Mouse (Mus musculus) left cerebral cortex, postnatal 10 days (tissue): ENCODE results near the gene Selenov. TPM values are rescaled to one million over a fixed set of nuclear protein-coding genes. Genes with fewer than 3 reads are reported as not detected.

Experiments used
- DNase-seq, 2 experiments: peaks; one replicate each; pipeline ENCODE4 v3.0.0; 2021 to 2022; ENCODE audit warnings: low spot score in 2 of 2, mixed read lengths in 1 of 2; ENCODE audit errors: extremely low spot score in 1 of 2
- intact Hi-C: fragments of 180-260 bp; cut with DNase I; formaldehyde crosslinking; loops from one replicate; pipeline ENCODE4 v1.15.1; 2025
- total RNA-seq, 2 experiments: library from RNA; stranded (reverse); gene quantifications; 2 replicates each; pipeline ENCODE4 v1.2.3; 2021

The Selenov gene
- 1 to 10 TPM; 2.9 to 4.5 TPM for total RNA-seq

DNA sequence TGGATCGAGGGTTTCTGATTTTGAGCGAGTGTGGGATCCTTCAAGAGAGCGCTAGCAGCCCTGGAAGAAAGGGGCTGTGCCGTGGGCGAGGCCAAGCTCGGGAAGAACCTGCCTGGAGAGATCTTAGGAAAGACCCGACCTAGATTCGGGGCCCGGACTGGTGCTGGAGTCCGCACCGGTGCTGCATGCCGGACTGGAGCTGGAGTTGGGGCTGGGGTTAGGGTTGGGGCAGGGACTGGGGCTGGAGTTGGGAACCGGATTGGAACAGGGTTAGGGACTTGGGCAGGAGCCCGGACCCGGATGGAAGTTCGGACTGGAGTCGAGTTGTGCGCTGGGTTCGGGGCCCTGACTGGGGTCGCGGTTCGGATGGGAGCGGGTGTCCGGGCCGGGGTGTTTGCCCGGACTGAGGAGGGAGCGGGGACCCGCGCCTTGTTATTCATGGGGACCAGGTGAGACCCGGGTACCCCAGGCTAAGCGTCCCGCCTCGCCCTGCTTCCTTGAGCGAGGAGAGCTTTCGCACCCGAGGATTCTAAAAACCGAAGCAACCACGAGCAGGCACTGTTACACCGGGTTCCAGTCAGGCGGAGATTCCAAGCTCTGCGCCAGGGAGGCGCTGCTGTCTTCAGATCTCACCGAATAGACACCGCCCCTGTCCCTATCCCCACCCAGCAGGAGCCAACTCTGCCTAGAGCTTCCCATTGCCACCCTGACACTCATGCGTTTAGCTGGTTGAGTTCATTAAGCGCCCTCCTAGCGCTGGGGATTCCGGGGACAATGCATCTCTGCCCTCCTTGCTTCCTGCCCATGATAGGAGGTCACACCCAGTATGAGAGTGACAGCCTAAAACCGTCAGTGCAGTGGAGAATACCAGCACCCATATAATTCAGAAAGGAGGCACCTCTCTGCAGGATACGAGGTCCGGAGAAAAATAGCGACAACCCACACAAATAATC, at the start of gene Selenov:
Gene Selenov, minus strand, starts transcription at position 549 of the 953 bp plus-strand sequence.
- intact Hi-C loops = no loop called here
- DNase-seq = peak in 1 of 2 experiments; percentile 63

DNA sequence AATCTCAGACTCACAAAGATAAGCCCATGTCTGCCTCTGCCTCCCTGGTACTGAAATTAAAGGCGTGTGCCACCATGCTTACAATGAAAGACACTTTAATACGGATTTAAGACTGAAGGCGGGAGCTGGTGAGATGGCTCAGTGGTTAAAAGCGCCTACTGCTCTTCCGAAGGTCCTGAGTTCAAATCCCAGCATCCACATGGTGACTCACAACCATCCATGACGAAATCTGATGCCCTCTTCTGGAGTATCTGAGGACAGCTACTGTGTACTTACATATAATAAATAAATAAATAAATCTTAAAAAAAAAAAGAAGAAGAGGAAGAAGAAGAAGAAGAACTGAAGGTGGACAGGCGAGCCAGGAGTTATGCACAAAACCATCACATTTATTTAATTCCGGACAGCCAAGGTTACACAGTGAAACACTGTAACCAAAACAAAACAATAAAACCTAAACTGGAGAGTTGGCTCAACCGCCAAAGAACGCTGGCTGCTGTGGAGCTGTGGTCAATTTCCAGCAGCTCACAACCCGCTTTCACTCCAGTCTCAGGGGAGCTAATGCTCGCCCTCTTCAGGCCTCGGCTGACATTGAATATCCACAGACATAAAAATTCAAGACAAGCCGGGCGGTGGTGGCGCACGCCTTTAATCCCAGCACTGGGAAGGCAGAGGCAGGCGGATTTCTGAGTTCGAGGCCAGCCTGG, 48.4 kb upstream of the Selenov start:
- DNase-seq = peak; percentile 27 to 70

DNA sequence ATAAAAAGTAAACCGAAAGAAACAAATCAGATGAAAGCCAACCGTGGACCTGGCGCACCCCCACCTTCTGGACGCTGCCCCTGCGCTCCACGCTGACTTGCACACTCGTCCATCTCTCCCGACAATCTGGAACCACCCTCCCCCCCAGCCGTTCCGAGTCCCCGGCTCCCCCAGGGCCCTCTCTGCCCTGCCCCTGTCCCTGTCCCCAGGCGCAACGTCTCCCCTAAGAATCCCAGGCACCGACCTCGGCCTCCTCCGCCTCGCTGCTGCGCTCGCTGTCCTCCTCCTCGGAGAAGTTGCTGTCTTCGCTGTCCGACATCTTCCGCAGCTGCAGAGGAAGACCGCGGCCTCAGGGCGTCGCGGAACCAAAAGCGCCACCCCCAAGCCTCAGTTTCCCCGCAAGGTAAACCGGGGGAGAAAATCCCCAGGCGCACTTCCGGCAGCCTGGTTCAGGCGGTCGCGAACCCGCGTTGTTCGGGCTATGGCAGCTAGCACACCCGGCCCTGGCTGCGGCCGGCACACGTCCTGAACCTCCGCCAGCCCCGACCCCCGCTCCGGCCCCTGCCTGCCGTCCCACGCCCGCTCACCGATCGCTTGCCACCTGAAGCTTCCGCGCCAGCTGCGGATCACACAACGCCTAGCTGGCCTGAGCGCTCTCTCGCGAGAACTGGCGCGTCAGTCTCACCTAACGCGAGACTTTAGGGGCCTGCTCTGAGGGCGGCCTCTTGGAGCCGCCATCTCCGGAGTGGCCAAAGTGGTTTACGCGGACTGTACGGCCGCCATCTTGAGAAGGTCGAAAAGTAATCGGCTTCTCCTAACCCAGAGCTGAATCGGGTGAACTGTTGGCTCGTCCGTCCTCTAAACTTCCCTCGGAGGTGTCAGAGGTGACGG, 47.4 kb upstream of the Selenov start, which contains the start of gene Supt5:
Gene Supt5, minus strand, starts transcription at position 639 of the 891 bp plus-strand sequence.
- intact Hi-C loops = no loop called here
- DNase-seq = peak; percentile 97 to 98

More for the DNA sequence above, 48.4 kb upstream of the Selenov start:
- intact Hi-C loops = no loop called here

DNA sequence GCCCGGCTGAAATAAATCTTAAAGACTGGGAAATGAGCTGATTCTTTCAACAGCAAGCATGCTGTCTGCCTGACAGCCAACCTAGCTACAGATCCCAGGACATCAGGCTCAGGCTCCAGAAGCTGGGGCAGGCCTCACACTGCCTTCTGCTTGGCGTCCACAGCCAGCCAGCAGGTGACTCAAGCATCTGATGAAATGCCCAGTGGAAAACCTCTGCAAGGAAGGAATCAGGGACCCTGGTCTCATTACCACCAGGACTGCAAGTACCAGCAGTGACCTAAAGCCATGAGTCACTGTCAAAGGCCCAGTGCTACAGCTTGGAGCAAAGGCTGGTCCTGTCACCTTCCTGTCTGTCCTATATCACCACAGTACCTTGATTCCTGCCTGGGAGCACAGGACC, 44.5 kb upstream of the Selenov start:
- intact Hi-C loops = no loop called here
- DNase-seq = no peak

DNA sequence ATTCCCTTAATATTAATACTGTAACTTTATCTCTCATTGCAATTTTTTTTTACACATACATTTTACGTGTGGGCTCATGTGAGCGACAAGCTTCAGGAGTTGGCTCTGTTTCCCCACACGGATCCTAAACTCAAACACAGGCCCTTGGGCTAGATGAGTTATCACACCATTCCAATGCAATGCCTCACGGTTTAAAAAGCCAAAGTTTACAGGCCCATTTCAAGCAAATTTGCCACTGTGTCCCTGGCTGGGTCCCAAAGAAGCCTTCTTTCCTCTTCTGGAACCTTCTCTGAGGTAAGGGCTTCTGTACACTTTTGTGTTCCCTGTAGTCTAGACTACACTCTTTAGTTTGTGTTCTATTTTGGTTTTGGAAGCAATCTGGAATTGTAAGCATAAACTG, 43.5 kb upstream of the Selenov start:
- intact Hi-C loops = no loop called here
- DNase-seq = no peak

DNA sequence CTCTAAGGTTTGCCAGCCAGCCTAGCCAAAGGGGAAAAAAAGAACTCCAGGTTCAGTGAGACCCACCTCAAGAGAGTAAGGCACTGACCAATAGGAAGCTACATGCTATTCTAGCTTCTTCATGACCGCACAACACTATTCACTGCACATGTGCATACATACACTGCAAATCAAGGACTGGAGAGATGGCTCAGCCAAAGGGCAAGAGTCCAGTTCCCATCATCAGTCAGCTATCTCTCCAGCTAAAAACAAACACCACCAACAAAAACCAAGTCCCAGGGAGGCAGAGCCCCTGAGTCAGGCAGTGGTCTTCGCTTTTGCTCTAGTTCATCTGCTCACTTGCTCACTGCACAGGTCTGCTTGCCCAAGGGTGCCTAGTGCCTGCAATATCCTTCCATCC, 37.3 kb upstream of the Selenov start:
- DNase-seq = peak in 1 of 2 experiments; percentile 6
- intact Hi-C loops = no loop called here

DNA sequence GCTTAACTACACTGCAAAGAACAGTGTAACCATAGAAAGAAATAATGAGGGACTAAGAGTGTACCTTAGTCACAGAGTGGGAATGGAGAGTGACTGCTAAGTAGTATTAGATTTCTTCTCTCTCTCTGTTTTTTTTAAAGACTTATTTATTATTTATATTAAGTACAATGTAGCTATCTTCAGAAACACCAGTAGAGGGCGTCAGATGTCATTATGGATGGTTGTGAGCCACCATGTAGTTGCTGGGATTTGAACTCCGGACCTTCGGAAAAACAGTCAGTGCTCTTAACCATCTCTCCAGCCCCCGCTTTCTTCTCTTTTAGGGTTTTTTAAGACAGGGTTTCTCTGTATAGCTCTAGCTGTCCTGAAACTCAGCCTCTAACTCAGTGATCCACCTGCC, 35.5 kb upstream of the Selenov start:
- intact Hi-C loops = no loop called here
- DNase-seq = peak in 1 of 2 experiments; percentile 5

DNA sequence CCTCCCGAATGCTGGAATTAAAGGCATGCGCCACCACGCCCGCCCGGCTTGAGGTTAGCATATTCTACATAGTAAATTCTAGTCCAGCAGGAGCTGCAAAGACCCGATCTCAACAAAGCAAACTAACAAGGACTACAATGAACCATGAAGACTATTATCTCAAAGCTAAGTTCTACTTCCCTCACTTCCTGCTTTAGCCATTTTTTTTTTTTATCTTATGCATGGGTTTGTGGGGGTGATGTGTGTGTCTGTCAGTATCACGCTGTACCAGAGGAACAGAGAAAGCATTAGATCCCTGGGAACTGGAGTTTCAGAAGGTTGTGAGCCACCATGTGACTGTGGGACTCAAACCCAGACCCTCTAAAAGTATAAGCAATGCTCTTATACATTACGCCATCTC, 34.3 kb upstream of the Selenov start:
- intact Hi-C loops = no loop called here
- DNase-seq = no peak

DNA sequence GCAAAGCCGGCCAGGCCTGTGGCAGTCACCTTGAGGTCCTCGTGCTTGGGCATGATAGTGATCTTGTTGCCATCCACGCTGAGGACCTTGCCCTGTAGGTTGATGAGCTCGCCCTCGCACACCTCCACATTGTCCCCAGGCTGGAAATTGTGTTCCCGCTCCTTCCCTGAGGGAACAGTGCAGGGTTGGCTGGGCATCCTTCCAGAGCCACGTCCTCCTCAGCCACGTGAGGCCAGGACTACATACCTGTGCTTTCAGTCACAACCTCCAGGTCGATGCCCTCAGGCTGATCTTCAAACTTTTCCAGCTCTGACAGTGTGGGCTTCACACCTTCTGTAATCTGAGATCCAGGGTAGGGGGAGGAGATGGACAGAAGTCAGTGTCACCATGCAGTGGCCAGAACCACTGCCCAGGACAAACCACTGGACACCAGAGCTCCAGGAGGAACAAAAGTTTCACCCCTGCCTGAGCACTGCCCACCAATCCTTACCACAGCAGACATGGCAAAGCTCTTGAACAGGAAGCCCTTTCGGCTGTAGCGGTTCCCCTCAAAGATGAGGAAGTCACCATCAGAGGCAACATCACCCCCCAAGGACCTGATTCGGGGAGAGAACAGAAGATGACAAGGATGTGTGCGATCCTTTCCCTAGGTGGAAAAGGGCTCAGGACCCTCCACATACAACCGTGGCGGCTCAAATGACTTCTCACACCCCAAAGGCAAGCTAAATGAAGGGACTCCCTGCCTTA, 31.2 kb upstream of the Selenov start:
- intact Hi-C loops = no loop called here
- peak in 1 of 2 experiments; percentile 18 for DNase-seq

DNA sequence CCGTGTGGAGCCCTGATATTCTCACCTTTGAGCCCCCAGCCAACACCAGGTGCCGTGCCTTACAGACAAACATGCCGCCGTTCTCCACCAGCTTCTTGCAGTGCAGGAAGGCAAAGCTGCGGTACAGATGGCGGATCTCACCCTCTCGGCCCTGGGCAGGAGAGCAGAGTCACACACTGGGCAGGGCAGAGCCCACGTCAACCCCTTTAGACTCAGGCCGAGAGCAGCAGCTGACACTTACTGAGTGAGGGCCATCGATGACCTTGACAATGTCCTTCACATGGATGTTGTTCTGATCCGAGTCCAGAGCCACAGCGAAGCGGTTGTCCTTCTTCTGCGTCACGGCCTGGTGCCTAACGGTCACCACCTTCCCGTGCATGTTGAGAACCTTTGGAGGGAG, 27.7 kb upstream of the Selenov start:
- peak in 1 of 2 experiments; percentile 22 for DNase-seq
- intact Hi-C loops = no loop called here

DNA sequence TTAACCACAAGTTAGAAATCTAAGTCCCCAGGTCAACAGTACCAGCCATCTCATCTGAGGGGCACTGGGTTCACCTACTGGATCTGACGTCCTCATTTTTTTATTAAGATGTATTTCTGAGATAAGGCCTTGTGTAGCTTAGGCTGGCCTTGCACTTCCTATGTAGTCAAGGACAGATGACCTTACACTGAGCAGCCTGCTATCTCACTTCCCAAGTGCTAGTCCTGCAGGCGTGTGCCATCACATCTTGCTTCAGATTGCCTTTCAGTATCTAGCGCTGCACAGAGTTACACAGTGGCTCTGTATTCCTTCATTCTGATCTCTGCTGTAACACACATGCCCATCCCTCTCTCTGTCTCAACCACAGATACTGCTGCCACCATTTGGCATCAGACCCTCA, 27.1 kb upstream of the Selenov start:
- intact Hi-C loops = no loop called here
- no peak for DNase-seq

DNA sequence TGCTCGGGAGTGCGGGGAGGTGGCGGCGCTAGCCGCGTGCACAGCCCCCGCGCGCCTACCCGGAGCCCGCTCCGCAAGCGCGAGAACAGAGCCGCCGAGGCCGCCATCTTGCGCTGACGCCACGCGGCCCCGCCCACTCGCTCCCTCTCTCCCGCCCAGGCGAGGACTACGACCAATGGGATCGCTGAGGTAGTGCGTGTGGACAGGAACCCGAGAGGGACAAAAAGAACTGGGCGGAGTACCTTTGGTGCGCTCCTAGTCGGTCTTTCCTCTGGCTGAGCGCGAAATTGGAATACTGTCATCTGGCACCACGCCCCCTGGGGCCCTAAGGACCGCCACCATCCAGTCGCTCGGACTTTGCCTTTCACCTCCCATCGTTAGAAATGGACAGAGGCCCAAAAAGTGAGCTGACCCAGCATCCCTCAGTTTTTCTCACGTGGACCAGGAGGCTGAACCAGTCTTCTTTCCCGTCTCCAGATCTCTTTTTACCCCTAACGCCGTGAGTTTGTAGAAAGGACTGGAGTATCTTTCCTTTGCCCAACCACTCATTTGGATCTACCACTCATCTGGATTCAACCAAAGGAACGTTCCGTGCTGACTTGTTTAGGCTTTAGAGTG, 21.0 kb upstream of the Selenov start, which contains the start of gene Timm50:
Gene Timm50, minus strand, starts transcription at position 147 of the 618 bp plus-strand sequence.
- DNase-seq = peak; percentile 98 to 99
- intact Hi-C loops = no loop called here

DNA sequence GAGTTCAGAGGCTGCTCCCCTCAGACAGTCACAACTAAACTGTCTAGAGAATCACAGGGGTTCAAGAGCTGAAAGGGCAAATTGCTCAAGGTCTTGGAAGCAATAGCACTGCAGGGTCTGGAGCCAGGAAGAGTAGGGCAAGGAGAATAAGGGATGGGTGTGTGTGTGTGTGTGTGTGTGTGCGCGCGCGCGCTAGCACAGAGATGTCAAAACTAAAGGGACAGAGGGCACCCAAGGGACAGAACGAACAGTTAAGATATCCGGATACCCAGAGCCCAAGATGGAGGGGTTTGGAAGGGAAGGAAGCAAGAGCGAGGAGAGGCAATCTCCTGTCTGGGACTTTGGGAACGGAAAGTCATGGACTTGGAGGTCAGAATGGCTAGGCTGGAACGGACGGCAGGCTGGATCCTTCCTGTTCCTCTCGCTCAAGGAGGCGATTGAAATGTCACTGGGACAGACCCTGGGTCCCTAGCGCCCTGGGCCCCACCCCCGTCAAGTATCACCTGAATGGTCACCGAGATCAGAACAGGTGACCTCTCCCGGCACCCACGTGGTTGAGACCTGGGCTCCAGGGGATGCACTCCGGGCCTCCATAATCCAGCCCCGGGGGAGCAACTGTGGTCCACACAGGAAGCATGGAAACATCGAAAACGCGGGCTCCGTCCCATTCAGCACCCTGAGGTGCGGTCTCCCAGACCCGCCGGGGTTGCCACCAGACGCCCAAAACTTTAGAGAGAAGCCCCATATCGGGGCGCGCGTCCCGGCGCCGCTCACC, 20.4 kb upstream of the Selenov start:
- no peak for DNase-seq
- intact Hi-C loops = no loop called here

DNA sequence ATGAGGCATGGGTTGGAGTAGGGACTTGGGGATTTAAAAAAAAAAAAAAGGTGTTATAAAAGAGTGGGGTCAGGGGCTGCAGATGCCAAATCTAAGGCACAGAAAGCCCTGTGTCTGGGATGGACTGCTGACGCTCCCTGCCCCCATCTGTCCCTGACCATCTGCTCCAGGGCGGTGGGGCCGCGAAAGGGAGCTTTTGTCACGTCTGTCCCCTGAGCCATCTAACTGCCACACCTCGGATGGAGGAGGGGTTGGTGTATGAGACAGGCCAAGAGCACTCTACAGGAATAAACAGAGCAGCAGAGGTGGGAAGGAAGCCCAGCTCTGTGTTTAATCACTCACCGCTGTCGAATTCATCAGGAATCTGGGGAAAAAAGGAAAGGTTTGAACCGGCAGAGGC, 18.8 kb upstream of the Selenov start:
- no peak for DNase-seq
- intact Hi-C loops = no loop called here

DNA sequence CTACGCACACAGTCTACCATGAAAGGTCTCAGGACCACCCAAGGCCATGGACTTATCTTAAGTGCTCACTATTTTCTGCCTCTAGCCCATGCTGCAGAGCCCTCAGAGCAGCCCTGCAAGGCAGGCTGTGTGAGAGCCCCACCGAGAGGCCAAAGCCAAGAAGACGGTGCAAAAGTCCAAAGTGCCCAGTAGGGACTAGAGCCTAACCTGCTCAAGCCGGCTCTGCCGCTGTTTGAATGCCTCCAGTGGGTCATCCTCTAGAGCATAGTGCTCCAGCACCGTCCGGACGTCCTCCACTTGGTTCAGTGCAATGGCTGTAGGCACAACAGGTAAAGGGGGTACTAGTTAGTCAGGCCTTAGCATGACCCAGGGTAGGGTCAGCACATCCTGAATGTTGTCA, 15.2 kb upstream of the Selenov start:
- intact Hi-C loops = no loop called here
- no peak for DNase-seq

DNA sequence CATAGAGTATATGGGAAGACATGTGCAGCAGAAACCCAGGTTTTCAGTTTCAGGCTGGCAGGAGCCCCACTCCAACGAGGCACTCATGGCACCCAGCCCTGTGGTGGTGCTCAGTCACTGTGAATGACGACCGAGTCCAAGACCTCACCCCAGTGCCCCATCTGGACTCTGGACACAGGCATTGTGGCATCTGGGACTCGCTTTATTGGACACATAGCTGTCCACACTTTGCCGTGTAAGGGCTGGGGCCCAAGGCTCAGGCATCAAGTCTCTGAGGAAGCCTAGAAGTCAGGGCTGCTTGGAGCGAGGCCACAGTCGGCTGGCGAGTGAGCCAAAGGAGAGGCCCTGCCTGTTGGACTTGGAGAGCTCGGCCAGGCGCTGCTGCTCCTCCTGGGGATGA, 14.7 kb upstream of the Selenov start:
- intact Hi-C loops = no loop called here
- no peak for DNase-seq
